Mouse (Mus musculus): ENCODE results near the gene AL731706.1. TPM values are rescaled to one million over a fixed set of nuclear protein-coding genes. Genes with fewer than 3 reads are reported as not detected.

The AL731706.1 gene
- total RNA-seq, 2 experiments from 2014 or later: 8.2 TPM; not detected in 1

- ATAC-seq (replicated peaks; ENCODE audit: low FRiP score, low TSS enrichment, poor library complexity, severe bottlenecking): no peak
Measured at GRCm38 (mm10) chr2:136850366-136850765, 40.8 kb downstream of the AL731706.1 start.

GRCm38 (mm10) chr2:136837994-136838393 lies 53.2 kb downstream of the AL731706.1 start:
- ATAC-seq (replicated peaks; ENCODE audit: low FRiP score, low TSS enrichment, poor library complexity, severe bottlenecking): no peak

- ATAC-seq (replicated peaks; ENCODE audit: low FRiP score, low TSS enrichment, poor library complexity, severe bottlenecking): no peak
Measured at GRCm38 (mm10) chr2:136835882-136836281, 55.3 kb downstream of the AL731706.1 start.

GRCm38 (mm10) chr2:136834715-136835075 lies 56.5 kb downstream of the AL731706.1 start:
- ATAC-seq (replicated peaks; ENCODE audit: low FRiP score, low TSS enrichment, poor library complexity, severe bottlenecking): no peak

GRCm38 (mm10) chr2:136833976-136834714 lies 57.0 kb downstream of the AL731706.1 start:
- ATAC-seq (replicated peaks; ENCODE audit: low FRiP score, low TSS enrichment, poor library complexity, severe bottlenecking): no peak

GRCm38 (mm10) chr2:136832936-136833335 lies 58.3 kb downstream of the AL731706.1 start:
- no peak for ATAC-seq (replicated peaks; ENCODE audit: low FRiP score, low TSS enrichment, poor library complexity, severe bottlenecking)

Other genes starting within 250 kb of the AL731706.1 start
- not detected in 2 replicates for gene Snap25, start 177.9 kb downstream of the AL731706.1 start, total RNA-seq (2014; fragmentation: Nextera tagmentation)
- gene Snap25, start 177.9 kb downstream of the AL731706.1 start, total RNA-seq (2017): not detected in 2 replicates
- 20.4 TPM in 1 of 2 replicates, not detected in the other for gene AL731706.2, start 5.7 kb downstream of the AL731706.1 start, total RNA-seq (2014; fragmentation: Nextera tagmentation)
- gene AL731706.2, start 5.7 kb downstream of the AL731706.1 start, total RNA-seq (2017): not detected in 2 replicates
- 8.2 and 9.1 TPM in 2 replicates for gene Slx4ip, start 171 bp downstream of the AL731706.1 start, total RNA-seq (2014; fragmentation: Nextera tagmentation)
- gene Slx4ip, start 171 bp downstream of the AL731706.1 start, total RNA-seq (2017): 5.4 and 7.6 TPM in 2 replicates
- gene Mkks, start within 50 bp of the AL731706.1 start, total RNA-seq (2014; fragmentation: Nextera tagmentation): 11.2 and 21.7 TPM in 2 replicates
- gene Mkks, start within 50 bp of the AL731706.1 start, total RNA-seq (2017): 12.5 and 16.4 TPM in 2 replicates
- 0.30 TPM in 1 of 2 replicates, not detected in the other for gene Jag1, start 225.3 kb upstream of the AL731706.1 start, total RNA-seq (2014; fragmentation: Nextera tagmentation)
- not detected in 2 replicates for gene Jag1, start 225.3 kb upstream of the AL731706.1 start, total RNA-seq (2017)

Data from megakaryocyte-erythroid progenitor cell, adult 5-6 weeks (primary cell).